Mouse (Mus musculus): ENCODE measurements around the gene Mrps12. TPM values are rescaled to one million over a fixed set of nuclear protein-coding genes. Genes with fewer than 3 reads are reported as not detected.
A peak's percentile ranks its signal among the peaks of the same experiment; 100 is the strongest.

The Mrps12 gene
- total RNA-seq, 2 experiments from 2014 or later, result 60.3 to 67.4 TPM

- DNase-seq (ENCODE audit: low spot score in 2 of 2), result peak; percentile 98 to 100
- intact Hi-C loops (cut with DNase I), result loop anchor here (1.0 kb wide), 1 partner anchor 216 kb away; the partner anchor contains the start of gene Map4k1
These were observed 24.7 kb upstream of the Mrps12 start, which contains the start of gene Sirt2 for GRCm38 (mm10) chr7:28766173-28766879. Sirt2 (plus strand) TSS chr7:28766735.

- DNase-seq (ENCODE audit: low spot score in 2 of 2), result no peak
- intact Hi-C loops (cut with DNase I), result no loop called here
These were observed 23.6 kb upstream of the Mrps12 start for GRCm38 (mm10) chr7:28765211-28765610.

- no peak for DNase-seq (ENCODE audit: low spot score in 2 of 2)
- intact Hi-C loops (cut with DNase I), result loop anchor here (2.0 kb wide), 1 partner anchor 19 kb away; no protein-coding TSS in a partner anchor
These were observed 20.3 kb upstream of the Mrps12 start for GRCm38 (mm10) chr7:28761907-28762306.

- intact Hi-C loops (cut with DNase I), result no loop called here
- no peak for DNase-seq (ENCODE audit: low spot score in 2 of 2)
These were observed 17.0 kb upstream of the Mrps12 start for GRCm38 (mm10) chr7:28758623-28759022.

GRCm38 (mm10) chr7:28756079-28756478, 14.5 kb upstream of the Mrps12 start, which contains the start of gene Ccer2:
Ccer2 (plus strand) TSS chr7:28756174.
- intact Hi-C loops (cut with DNase I), result no loop called here
- DNase-seq (ENCODE audit: low spot score in 2 of 2), result no peak

- intact Hi-C loops (cut with DNase I), result no loop called here
- DNase-seq (ENCODE audit: low spot score in 2 of 2), result no peak
These were observed 8.3 kb upstream of the Mrps12 start for GRCm38 (mm10) chr7:28749935-28750334.

- no peak for DNase-seq (ENCODE audit: low spot score in 2 of 2)
- intact Hi-C loops (cut with DNase I), result no loop called here
These were observed 282 bp downstream of the Mrps12 start for GRCm38 (mm10) chr7:28741368-28741708.

GRCm38 (mm10) chr7:28740949-28741348, 671 bp downstream of the Mrps12 start:
- DNase-seq (ENCODE audit: low spot score in 2 of 2), result no peak
- intact Hi-C loops (cut with DNase I), result no loop called here

- intact Hi-C loops (cut with DNase I), result no loop called here
- no peak for DNase-seq (ENCODE audit: low spot score in 2 of 2)
These were observed 1.8 kb downstream of the Mrps12 start for GRCm38 (mm10) chr7:28739829-28740228.

- no peak for DNase-seq (ENCODE audit: low spot score in 2 of 2)
- intact Hi-C loops (cut with DNase I), result no loop called here
These were observed 5.9 kb downstream of the Mrps12 start for GRCm38 (mm10) chr7:28735701-28736100.

- DNase-seq (ENCODE audit: low spot score in 2 of 2), result no peak
- intact Hi-C loops (cut with DNase I), result no loop called here
These were observed 8.4 kb downstream of the Mrps12 start for GRCm38 (mm10) chr7:28733211-28733610.

- intact Hi-C loops (cut with DNase I), result no loop called here
- DNase-seq (ENCODE audit: low spot score in 2 of 2), result peak in 1 of 2 experiments; percentile 17
These were observed 9.1 kb downstream of the Mrps12 start for GRCm38 (mm10) chr7:28732341-28733142.

GRCm38 (mm10) chr7:28727649-28728340, 13.8 kb downstream of the Mrps12 start:
- DNase-seq (ENCODE audit: low spot score in 2 of 2), result peak; percentile 51 to 74
- intact Hi-C loops (cut with DNase I), result loop anchor here (2.0 kb wide), 1 partner anchor 291 kb away; the partner anchor contains the start of gene Gmfg

- DNase-seq (ENCODE audit: low spot score in 2 of 2), result peak; percentile 82 to 89
- intact Hi-C loops (cut with DNase I), result loop anchor here (1.0 to 2.0 kb wide), 2 partner anchors 124 to 290 kb away; partner anchors contain the start of gene Gmfg
These were observed 15.0 kb downstream of the Mrps12 start for GRCm38 (mm10) chr7:28726600-28726999.

GRCm38 (mm10) chr7:28724613-28725012, 17.0 kb downstream of the Mrps12 start:
- no peak for DNase-seq (ENCODE audit: low spot score in 2 of 2)
- intact Hi-C loops (cut with DNase I), result no loop called here

GRCm38 (mm10) chr7:28722079-28722478, 19.5 kb downstream of the Mrps12 start:
- intact Hi-C loops (cut with DNase I), result no loop called here
- DNase-seq (ENCODE audit: low spot score in 2 of 2), result no peak

- DNase-seq (ENCODE audit: low spot score in 2 of 2), result no peak
- intact Hi-C loops (cut with DNase I), result no loop called here
These were observed 20.7 kb downstream of the Mrps12 start for GRCm38 (mm10) chr7:28720753-28721537.

GRCm38 (mm10) chr7:28719650-28720049, 22.0 kb downstream of the Mrps12 start:
- intact Hi-C loops (cut with DNase I), result no loop called here
- no peak for DNase-seq (ENCODE audit: low spot score in 2 of 2)

- intact Hi-C loops (cut with DNase I), result no loop called here
- DNase-seq (ENCODE audit: low spot score in 2 of 2), result no peak
These were observed 22.5 kb downstream of the Mrps12 start for GRCm38 (mm10) chr7:28719159-28719558.
